Comparison of ENCODE assay signal across 14 mouse cellular contexts in the genomic region with DNA sequence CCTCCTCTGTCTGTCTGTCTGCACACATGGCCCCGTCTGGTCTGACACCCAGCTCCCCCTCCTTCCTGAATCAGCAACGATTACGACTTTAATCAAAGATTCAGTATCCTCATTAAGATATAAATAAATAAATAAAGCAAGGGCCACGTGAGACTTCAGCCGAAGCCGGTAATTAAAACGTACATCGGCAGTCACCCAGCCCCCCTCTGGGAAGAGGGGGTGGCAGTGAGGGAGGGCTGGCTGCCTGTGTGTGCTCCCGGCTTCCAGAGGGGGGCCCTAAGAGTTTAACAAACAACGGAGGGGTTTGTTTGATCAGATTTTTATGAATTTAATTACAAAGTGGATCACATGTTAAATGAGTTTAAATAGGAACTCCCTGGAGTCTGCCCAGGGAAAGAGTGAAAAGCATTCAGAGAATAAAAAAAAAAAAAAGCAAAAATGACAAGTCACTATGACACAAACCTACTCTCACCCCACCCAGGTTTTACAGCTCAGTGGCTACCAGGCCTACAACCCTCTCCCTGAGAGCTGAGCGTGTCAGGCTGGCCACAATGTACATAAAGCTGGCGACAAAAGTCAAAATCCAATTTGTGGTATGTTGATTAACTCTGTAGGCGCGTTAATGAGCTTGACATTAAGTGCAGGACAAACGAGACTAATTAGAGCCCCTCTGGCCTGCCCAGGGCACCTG. TPM values are rescaled to one million over a fixed set of nuclear protein-coding genes. Genes with fewer than 3 reads are reported as not detected.
DNase-seq lines count a peak whose midpoint lies in the region; ATAC-seq and TF ChIP-seq lines count a peak whose summit lies in the region.
"Had no signal": no experiment of that assay in that cellular context is flagged by ENCODE, and none has a peak within 500 bp of the region (broad histone marks: within the 10 kb centered on the region; RNA-seq: fewer than 3 reads in every experiment).

No protein-coding gene starts in this region.

- H3K9me3 ChIP-seq in hindbrain, embryonic 14.5 days (ENCODE audit: control insufficient read depth, low read length) = no peaks in the 10 kb centered on the region
- H3K9me3 ChIP-seq in midbrain, embryonic 13.5 days = no peaks in the 10 kb centered on the region
- peaks cover 6% of the 10 kb centered on the region for H3K9me3 ChIP-seq in kidney, embryonic 16.5 days (ENCODE audit: low read length)

- peak overlapping the region; percentile 37 for H3K4me2 ChIP-seq in hindbrain, embryonic 14.5 days (replicated peaks)
- H3K4me2 ChIP-seq in midbrain, embryonic 13.5 days (replicated peaks) = peak overlapping the region; percentile 40
- H3K4me2 ChIP-seq in kidney, embryonic 16.5 days (replicated peaks; ENCODE audit: low read depth, low read length) = no peak overlapping the region
- H3K4me2 ChIP-seq: embryonic facial prominence, embryonic 13.5 days had no signal

- intact Hi-C loops in gastrocnemius, adult 2 months (cut with DNase I) = no loop called here

- no peak overlapping the region for H3K4me3 ChIP-seq in gastrocnemius, adult 2 months
- H3K4me3 ChIP-seq in hindbrain, embryonic 14.5 days (replicated peaks; ENCODE audit: low read length) = no peak overlapping the region
- H3K4me3 ChIP-seq in midbrain, embryonic 13.5 days (replicated peaks) = no peak overlapping the region
- no peak overlapping the region for H3K4me3 ChIP-seq in kidney, embryonic 16.5 days (ENCODE audit: low read length)
- H3K4me3 ChIP-seq: embryonic facial prominence, embryonic 13.5 days had no signal

- DNase-seq in gastrocnemius, adult 2 months = no peak
- DNase-seq in gastrocnemius, postnatal 25 days = no peak
- peak; percentile 91 for DNase-seq in brain, embryonic 14.5 days (ENCODE audit: low read depth)
- peak; percentile 53 for DNase-seq in hindbrain, embryonic 14.5 days (ENCODE audit: low spot score)
- no peak for DNase-seq in kidney, adult 18-20 months
- no peak for DNase-seq in adrenal gland, postnatal 4 days (ENCODE audit: low spot score in 2 of 2)
- DNase-seq: cerebellum, adult 18-20 months; kidney, postnatal 25 days; thymus, postnatal 36 days had no signal

- H3K9ac ChIP-seq in hindbrain, embryonic 14.5 days = peak overlapping the region; percentile 13; the same call in 1 of the 2 replicates
- no peak overlapping the region for H3K9ac ChIP-seq in midbrain, embryonic 13.5 days (replicated peaks)
- no peak overlapping the region for H3K9ac ChIP-seq in kidney, embryonic 16.5 days (replicated peaks; ENCODE audit: low read length)
- H3K9ac ChIP-seq: embryonic facial prominence, embryonic 13.5 days had no signal

- no peaks in the 10 kb centered on the region for H3K36me3 ChIP-seq in hindbrain, embryonic 14.5 days (replicated peaks; ENCODE audit: control insufficient read depth, insufficient read depth)
- no peaks in the 10 kb centered on the region for H3K36me3 ChIP-seq in midbrain, embryonic 13.5 days
- H3K36me3 ChIP-seq in kidney, embryonic 16.5 days (ENCODE audit: insufficient read depth, low read length) = no peaks in the 10 kb centered on the region
- H3K36me3 ChIP-seq: embryonic facial prominence, embryonic 13.5 days had no signal

- peak; percentile 58; the same call in 1 of the 2 replicates for ATAC-seq in hindbrain, embryonic 14.5 days (ENCODE audit: low FRiP score)
- ATAC-seq in midbrain, embryonic 13.5 days = peak; percentile 40
- no peak for ATAC-seq in kidney, embryonic 16.5 days (ENCODE audit: low FRiP score, low TSS enrichment)

- peaks cover 26% of the 10 kb centered on the region for H3K4me1 ChIP-seq in hindbrain, embryonic 14.5 days (replicated peaks; ENCODE audit: control insufficient read depth, insufficient read depth, low read length)
- H3K4me1 ChIP-seq in midbrain, embryonic 13.5 days (replicated peaks) = peaks cover 36% of the 10 kb centered on the region
- H3K4me1 ChIP-seq in kidney, embryonic 16.5 days (ENCODE audit: insufficient read depth, low read length) = peaks cover 10% of the 10 kb centered on the region

- no peak for TF ChIP-seq POLR2A in brain, embryonic 14.5 days (IDR thresholded peaks at IDR 0.05; ENCODE audit: borderline replicate concordance, extremely low read depth, insufficient read depth, insufficient read length, poor library complexity, severe bottlenecking)

- H3K27ac ChIP-seq in gastrocnemius, adult 2 months = peak overlapping the region; percentile 25
- peak overlapping the region; percentile 58 for H3K27ac ChIP-seq in hindbrain, embryonic 14.5 days
- peak overlapping the region; percentile 74 for H3K27ac ChIP-seq in midbrain, embryonic 13.5 days
- H3K27ac ChIP-seq in kidney, embryonic 16.5 days (ENCODE audit: low read length) = no peak overlapping the region
- H3K27ac ChIP-seq: embryonic facial prominence, embryonic 13.5 days had no signal

- H3K27me3 ChIP-seq in hindbrain, embryonic 14.5 days (ENCODE audit: control insufficient read depth, insufficient read depth, low read length) = no peaks in the 10 kb centered on the region
- 0 out of 2 replicates have a peak, but pooled peaks cover 2% of the 10 kb centered on the region for H3K27me3 ChIP-seq in midbrain, embryonic 13.5 days
- peaks cover 2% of the 10 kb centered on the region for H3K27me3 ChIP-seq in kidney, embryonic 16.5 days (ENCODE audit: insufficient read depth, low read length)

- peak; percentile 6; the same call in 1 of the 2 replicates for TF ChIP-seq CTCF in gastrocnemius, adult 2 months (IDR thresholded peaks at IDR 0.05)
- no peak for TF ChIP-seq CTCF in brain, embryonic 14.5 days (IDR thresholded peaks at IDR 0.05; ENCODE audit: borderline replicate concordance, extremely low read depth, insufficient read depth, insufficient read length)

- 14% methylated on average over 15 of the region's 15 CpGs for WGBS in hindbrain, embryonic 14.5 days
- WGBS in midbrain, embryonic 13.5 days = 10% methylated on average over 15 of the region's 15 CpGs
- 28% methylated on average over 15 of the region's 15 CpGs for WGBS in kidney, embryonic 16.5 days

RNA-seq across cellular contexts. Expression of a gene that starts 57.6 kb away (rescaled TPM):
- 1 to 10 TPM; 1.5 to 3.0 TPM for total RNA-seq in gastrocnemius, adult 2 months (2021)
- total RNA-seq in gastrocnemius, postnatal 25 days (2021) = 1 to 10 TPM; 2.7 to 9.5 TPM
- 0.34 and 0.81 TPM in 2 replicates for polyA plus RNA-seq in brain, embryonic 14.5 days (2012; rRNA removed)
- polyA plus RNA-seq in hindbrain, embryonic 14.5 days (2014; fragmentation: Nextera tagmentation; extraction: Ambion mirVana) = 0.51 and 0.87 TPM in 2 replicates
- 0.32 and 0.40 TPM in 2 replicates for polyA plus RNA-seq in midbrain, embryonic 13.5 days (2015; fragmentation: Nextera tagmentation; extraction: Ambion mirVana)
- 2.4 TPM in 2 replicates for polyA plus RNA-seq in kidney, embryonic 16.5 days (2015; fragmentation: Nextera tagmentation; extraction: Ambion mirVana)
- total RNA-seq in adrenal gland, postnatal 4 days (2021) = 1 to 10 TPM; 5.5 to 7.0 TPM
- total RNA-seq: MEL; neutrophil, adult 5-6 weeks had no signal

Comparison
In these comparisons a context has a peak if more than half of its experiments do, and no peak if none do; other contexts are left out.
1. DNase-seq: peak in brain, embryonic 14.5 days (single experiment) and hindbrain, embryonic 14.5 days (single experiment); none in gastrocnemius, adult 2 months (single experiment), gastrocnemius, postnatal 25 days (single experiment), kidney, adult 18-20 months (single experiment) and adrenal gland, postnatal 4 days (0 of 2).